Mouse (Mus musculus) lung, postnatal 4 days (tissue): ENCODE data around the gene Olfr1412.

ENCODE experiments used
- DNase-seq, 2 experiments: peaks; one replicate each; pipeline ENCODE4 v3.0.0; 2021

The Olfr1412 gene

DNA sequence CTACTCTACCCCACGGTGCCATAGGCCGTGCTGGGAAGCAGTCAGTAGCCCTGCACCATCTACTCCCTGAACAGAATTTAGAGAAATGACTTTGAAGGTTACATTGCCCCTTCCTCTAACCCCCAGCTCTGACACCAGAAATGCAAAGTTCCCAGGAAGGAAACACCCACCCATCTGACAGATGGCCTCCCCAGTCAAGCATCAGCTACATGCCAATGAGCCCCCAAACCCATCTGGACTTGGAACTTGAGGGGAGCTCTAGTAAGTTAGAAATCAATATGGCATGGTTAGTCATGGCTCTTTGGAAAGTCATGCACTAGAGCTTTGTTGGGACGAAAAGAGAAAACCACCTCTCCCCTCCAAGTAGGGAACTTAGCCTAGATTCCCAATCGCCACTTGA lies 53.2 kb downstream of the Olfr1412 start:
- DNase-seq, result no peak

- no peak for DNase-seq
Observed at GRCm38 (mm10) chr1:92640393-92640792, 54.8 kb downstream of the Olfr1412 start.
